Mouse (Mus musculus) heart, adult 2 months (tissue): ENCODE data around the gene Tcn2.

Experiments
- CTCF ChIP-seq: fragments of 200-600 bp; IDR thresholded peaks from 2 replicates; pipeline ENCODE4 v1.8.1; 2022; ENCODE audit warnings: antibody characterized with exemption, mild to moderate bottlenecking, moderate library complexity
- EP300 ChIP-seq: fragments of 200-500 bp; IDR thresholded peaks from 2 replicates; pipeline ENCODE4 v1.6.1; 2011; ENCODE audit warnings: low read depth, low read length, control low read depth; ENCODE audit not compliant: insufficient read depth

DNA sequence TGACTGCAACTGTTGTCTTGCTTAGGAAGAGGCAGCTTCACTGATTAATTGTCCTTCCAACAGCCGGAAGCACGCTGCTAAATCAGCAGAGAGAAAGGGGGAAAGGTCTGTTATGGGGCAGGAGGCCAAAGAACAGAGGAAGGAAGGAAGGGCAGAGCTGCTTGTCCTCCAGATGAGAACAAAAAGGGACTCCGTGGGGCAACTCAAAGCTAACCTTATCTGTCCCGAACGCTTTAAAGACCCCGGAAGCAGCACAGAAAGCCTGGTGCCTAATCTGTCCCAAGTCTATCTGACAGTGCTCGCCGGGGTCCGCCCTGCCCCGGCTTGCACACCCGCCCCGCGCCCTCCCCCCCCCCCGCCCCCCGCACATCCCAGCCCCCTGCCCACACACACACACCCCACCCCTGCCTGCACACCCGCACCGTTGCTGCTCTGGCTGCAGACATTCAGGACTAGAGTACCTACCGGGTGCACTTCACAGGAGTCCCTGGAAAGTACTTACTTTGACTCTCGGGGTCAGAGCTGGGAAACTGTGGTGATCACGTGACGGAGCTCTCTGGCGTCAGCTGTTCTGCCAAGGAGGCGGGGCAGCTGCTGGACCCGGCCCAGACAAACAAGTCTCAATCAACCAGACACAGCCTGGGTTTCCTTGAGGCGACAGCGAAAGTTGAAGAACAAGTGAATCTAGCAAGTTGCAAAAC, at the start of gene Tcn2:
- TF ChIP-seq EP300 (peak; percentile 65; the same call in 1 of the 2 replicates), CTCF (no peak)
